Mouse (Mus musculus) kidney, adult 8-10 months (tissue): ENCODE measurements at regions not wholly inside any gene's neighbourhood (a gene's known extent, or its start where the extent isn't known, plus 50 kb on each side); places are given as distances from the start of the nearest gene placed in this dataset.
A peak's percentile ranks its signal among the peaks of the same experiment; 100 is the strongest.

Experiments used
- DNase-seq, 2 experiments: peaks; one replicate each; pipeline ENCODE4 v3.0.0; 2022

GRCm38 (mm10) chr7:111240234-111240826, 157.5 kb upstream of the Eif4g2 start:
- peak in 1 of 2 experiments; percentile 9 for DNase-seq

GRCm38 (mm10) chr7:111237819-111238218, 155.0 kb upstream of the Eif4g2 start:
- DNase-seq: peak; percentile 16 to 28

GRCm38 (mm10) chr7:111230630-111231029, 147.8 kb upstream of the Eif4g2 start:
- no peak for DNase-seq

GRCm38 (mm10) chr7:111227082-111227481, 144.3 kb upstream of the Eif4g2 start:
- no peak for DNase-seq

GRCm38 (mm10) chr7:111226026-111226656, 143.3 kb upstream of the Eif4g2 start:
- no peak for DNase-seq

GRCm38 (mm10) chr7:111215586-111215985, 132.8 kb upstream of the Eif4g2 start:
- DNase-seq: no peak

- no peak for DNase-seq
These were observed 131.5 kb upstream of the Eif4g2 start for GRCm38 (mm10) chr7:111214226-111214906.

- no peak for DNase-seq
These were observed 129.4 kb upstream of the Eif4g2 start for GRCm38 (mm10) chr7:111212188-111212587.

- DNase-seq: no peak
These were observed 128.8 kb upstream of the Eif4g2 start for GRCm38 (mm10) chr7:111211641-111212040.

GRCm38 (mm10) chr7:111210282-111210681, 127.5 kb upstream of the Eif4g2 start:
- DNase-seq: no peak

GRCm38 (mm10) chr7:111205876-111206275, 123.0 kb upstream of the Eif4g2 start:
- no peak for DNase-seq

GRCm38 (mm10) chr7:111198608-111199355, 116.0 kb upstream of the Eif4g2 start:
- no peak for DNase-seq

- DNase-seq: peak; percentile 26 to 52
These were observed 108.8 kb upstream of the Eif4g2 start for GRCm38 (mm10) chr7:111191674-111192073.

- DNase-seq: no peak
These were observed 108.4 kb upstream of the Eif4g2 start for GRCm38 (mm10) chr7:111191216-111191615.

GRCm38 (mm10) chr7:111189731-111190130, 106.9 kb upstream of the Eif4g2 start:
- DNase-seq: no peak

GRCm38 (mm10) chr7:111185954-111186353, 103.1 kb upstream of the Eif4g2 start:
- DNase-seq: peak in 1 of 2 experiments; percentile 21

- DNase-seq: no peak
These were observed 100.7 kb upstream of the Eif4g2 start for GRCm38 (mm10) chr7:111183512-111183911.

GRCm38 (mm10) chr7:111182319-111182718, 99.5 kb upstream of the Eif4g2 start:
- DNase-seq: peak; percentile 31 to 67

GRCm38 (mm10) chr7:111179401-111180271, 96.8 kb upstream of the Eif4g2 start:
- DNase-seq: peak; percentile 60 to 63

- no peak for DNase-seq
These were observed 91.7 kb upstream of the Eif4g2 start for GRCm38 (mm10) chr7:111174393-111175124.

GRCm38 (mm10) chr7:111172061-111172460, 89.2 kb upstream of the Eif4g2 start:
- peak in 1 of 2 experiments; percentile 31 for DNase-seq
